Mouse (Mus musculus) small intestine, adult 10 weeks (tissue): ENCODE measurements around the gene Alg6. TPM values are rescaled to one million over a fixed set of nuclear protein-coding genes. Genes with fewer than 3 reads are reported as not detected.

Experiments used
- polyA plus RNA-seq: library from polyadenylated mRNA; stranded (reverse); fragments of 350-450 nt; fragmentation: Illumina TruSeq; extraction: RNeasy Lipid Tissue Mini Kit (QIAGEN cat#74804); gene quantifications from one replicate; pipeline ENCODE4 v1.2.3, GENCODE M21; 2014; ENCODE audit warnings: low replicate concordance

Gene Alg6
- 46.9 TPM for polyA plus RNA-seq

DNA sequence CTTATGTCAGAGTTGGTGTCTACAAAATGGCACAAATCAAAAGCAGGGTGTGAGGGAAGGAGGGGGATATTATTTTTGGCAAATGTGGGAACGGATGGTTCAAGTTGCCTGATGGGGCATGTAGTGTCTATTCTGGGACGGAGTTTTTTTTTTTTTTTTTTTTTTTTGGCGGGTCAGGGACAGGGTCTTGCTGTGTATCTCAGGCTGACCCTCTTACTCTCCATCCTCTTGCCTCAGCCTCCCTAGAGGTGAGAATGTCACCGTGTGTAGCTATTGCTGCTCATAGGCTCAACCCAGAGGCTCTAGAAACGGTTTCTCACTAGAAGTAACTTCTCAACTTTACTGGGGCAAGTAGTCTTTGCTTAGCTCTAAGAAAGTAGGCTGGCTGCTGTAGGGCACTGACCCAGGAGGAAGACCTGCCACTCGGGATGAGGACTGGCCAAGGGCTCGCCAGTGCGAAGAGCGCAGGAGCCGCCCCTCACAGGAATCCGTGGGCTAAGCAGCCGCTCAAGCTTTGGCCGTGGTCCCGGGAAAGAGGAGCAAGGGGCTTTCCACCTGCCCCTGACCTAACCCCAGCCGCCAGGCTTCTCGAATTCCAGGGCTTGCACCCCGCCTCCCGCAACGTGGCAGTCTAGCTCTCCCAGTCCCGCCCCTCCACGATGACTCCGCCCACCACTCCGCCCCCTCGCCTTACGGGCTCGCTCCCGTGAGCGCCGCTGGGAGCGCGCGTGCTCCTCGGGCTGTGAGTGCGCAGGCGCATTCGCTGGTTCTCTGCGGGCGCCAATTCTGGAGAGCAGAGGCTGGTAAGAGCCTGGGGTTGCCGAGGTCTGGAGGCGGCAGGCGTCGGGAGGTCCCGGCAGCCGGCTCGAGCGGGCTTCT is at the start of gene Alg6:
TSS of gene Alg6 (plus strand) at position 761 of the 879 bp plus-strand sequence.

Other genes starting within 250 kb of the Alg6 start
- not detected for gene Foxd3, start 59.4 kb upstream of the Alg6 start, polyA plus RNA-seq
- gene Efcab7, start 113.5 kb downstream of the Alg6 start, polyA plus RNA-seq = 8.3 TPM
- gene Pgm1, start 213.8 kb downstream of the Alg6 start, polyA plus RNA-seq = 24.9 TPM
- gene Itgb3bp, start 214.1 kb downstream of the Alg6 start, polyA plus RNA-seq = 38.4 TPM